ENCODE assay signal across 23 mouse cellular contexts in genomic region chr2:38957671-38958223, GRCm38 (mm10).
"Had no signal": no experiment of that assay in that cellular context is flagged by ENCODE, and none has a peak within 500 bp of the region (broad histone marks: within the 10 kb centered on the region; RNA-seq: fewer than 3 reads in every experiment).

No protein-coding gene starts in this region.

- H3K36me3 ChIP-seq: kidney, embryonic 15.5 days; limb, embryonic 12.5 days; limb, embryonic 15.5 days; lung, embryonic 15.5 days; midbrain, embryonic 12.5 days; midbrain, embryonic 15.5 days; neural tube, embryonic 12.5 days; neural tube, embryonic 15.5 days; stomach, embryonic 15.5 days had no signal

- H3K27ac ChIP-seq: kidney, embryonic 15.5 days; left cerebral cortex, adult 2 months; limb, embryonic 12.5 days; limb, embryonic 15.5 days; lung, embryonic 15.5 days; midbrain, embryonic 12.5 days; midbrain, embryonic 15.5 days; neural tube, embryonic 12.5 days; neural tube, embryonic 15.5 days; stomach, embryonic 15.5 days had no signal

- H3K9ac ChIP-seq: kidney, embryonic 15.5 days; limb, embryonic 12.5 days; limb, embryonic 15.5 days; lung, embryonic 15.5 days; midbrain, embryonic 12.5 days; midbrain, embryonic 15.5 days; neural tube, embryonic 12.5 days; neural tube, embryonic 15.5 days; stomach, embryonic 15.5 days had no signal

- DNase-seq: kidney, adult 8-10 months; kidney, postnatal 10 days; kidney, postnatal 36 days; layer of hippocampus, postnatal 36 days; left cerebral cortex, postnatal 4 days; lung, adult 18-20 months; lung, postnatal 10 days; lung, postnatal 36 days; right cerebral cortex, adult 18-20 months; right cerebral cortex, postnatal 14 days; right cerebral cortex, postnatal 4 days; thymus, postnatal 25 days had no signal

- H3K4me1 ChIP-seq: kidney, embryonic 15.5 days; limb, embryonic 12.5 days; limb, embryonic 15.5 days; lung, embryonic 15.5 days; midbrain, embryonic 12.5 days; midbrain, embryonic 15.5 days; neural tube, embryonic 12.5 days had no signal

- H3K4me3 ChIP-seq: kidney, embryonic 15.5 days; left cerebral cortex, adult 2 months; limb, embryonic 12.5 days; limb, embryonic 15.5 days; lung, embryonic 15.5 days; midbrain, embryonic 12.5 days; midbrain, embryonic 15.5 days; neural tube, embryonic 12.5 days; neural tube, embryonic 15.5 days; stomach, embryonic 15.5 days had no signal

- H3K4me2 ChIP-seq: kidney, embryonic 15.5 days; limb, embryonic 12.5 days; limb, embryonic 15.5 days; lung, embryonic 15.5 days; midbrain, embryonic 12.5 days; midbrain, embryonic 15.5 days; neural tube, embryonic 12.5 days; neural tube, embryonic 15.5 days; stomach, embryonic 15.5 days had no signal

- H3K9me3 ChIP-seq: kidney, embryonic 15.5 days; limb, embryonic 12.5 days; limb, embryonic 15.5 days; lung, embryonic 15.5 days; midbrain, embryonic 12.5 days; midbrain, embryonic 15.5 days; neural tube, embryonic 12.5 days; neural tube, embryonic 15.5 days; stomach, embryonic 15.5 days had no signal

- ATAC-seq: intestine, postnatal 0 days; midbrain, embryonic 15.5 days had no signal

- H3K27me3 ChIP-seq: kidney, embryonic 15.5 days; limb, embryonic 12.5 days; limb, embryonic 15.5 days; lung, embryonic 15.5 days; midbrain, embryonic 12.5 days; midbrain, embryonic 15.5 days; neural tube, embryonic 12.5 days; neural tube, embryonic 15.5 days; stomach, embryonic 15.5 days had no signal
